Mouse (Mus musculus): Measurements from ENCODE around the gene Olfr1126.

GRCm38 (mm10) chr2:87437731-87438130, 16.0 kb upstream of the Olfr1126 start:
- TF ChIP-seq CTCF (IDR thresholded peaks at IDR 0.05; ENCODE audit: borderline replicate concordance, insufficient read depth, low read depth, low read length) (no peak), POLR2A (IDR thresholded peaks at IDR 0.05; ENCODE audit: borderline replicate concordance, insufficient read depth, low read length) (no peak)

Data from cerebellum, adult 2 months (tissue).